ENCODE assay signal across 18 mouse cellular contexts in the genomic region with DNA sequence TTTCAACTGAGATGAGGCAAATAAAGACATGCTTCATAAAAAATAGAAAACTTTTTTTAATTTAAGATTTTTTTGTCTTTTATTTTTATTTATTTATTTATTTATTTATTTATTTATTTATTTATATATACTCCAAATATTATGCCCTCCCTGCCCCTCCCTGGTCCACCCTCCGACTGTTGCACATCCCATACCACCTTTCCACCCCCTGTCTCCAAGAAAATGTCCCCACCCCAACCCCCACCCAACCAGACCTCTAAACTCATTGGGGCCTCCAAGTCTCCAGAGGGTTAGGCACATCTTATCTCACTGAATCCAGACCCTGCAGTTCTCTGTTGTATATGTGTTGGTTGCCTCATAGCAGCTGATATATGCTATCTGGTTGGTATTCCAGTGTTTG.
"Had no signal": no experiment of that assay in that cellular context is flagged by ENCODE, and none has a peak within 500 bp of the region (broad histone marks: within the 10 kb centered on the region; RNA-seq: fewer than 3 reads in every experiment).

No protein-coding gene starts in this region.

- H3K27ac ChIP-seq: liver, embryonic 13.5 days; liver, embryonic 15.5 days; midbrain, embryonic 10.5 days; midbrain, embryonic 15.5 days; neural tube, embryonic 12.5 days had no signal

- ATAC-seq: midbrain, embryonic 15.5 days had no signal

- H3K9ac ChIP-seq: liver, embryonic 13.5 days; liver, embryonic 15.5 days; lung, embryonic 14.5 days; midbrain, embryonic 15.5 days; neural tube, embryonic 12.5 days had no signal

- H3K9me3 ChIP-seq: liver, embryonic 13.5 days; liver, embryonic 15.5 days; midbrain, embryonic 10.5 days; midbrain, embryonic 15.5 days; neural tube, embryonic 12.5 days had no signal

- H3K4me3 ChIP-seq: liver, embryonic 13.5 days; liver, embryonic 15.5 days; midbrain, embryonic 10.5 days; midbrain, embryonic 15.5 days; myocyte; neural tube, embryonic 12.5 days had no signal

- H3K27me3 ChIP-seq: liver, embryonic 13.5 days; liver, embryonic 15.5 days; midbrain, embryonic 15.5 days; neural tube, embryonic 12.5 days had no signal

- DNase-seq: liver, embryonic 13.5 days; lung, adult 18-20 months; lung, embryonic 14.5 days; lung, postnatal 10 days; lung, postnatal 4 days; retina, postnatal 1 day; right cerebral cortex, adult 18-20 months; right cerebral cortex, postnatal 25 days; right cerebral cortex, postnatal 4 days; spleen, adult 18-20 months; thymus, adult 18-20 months; thymus, postnatal 14 days; thymus, postnatal 36 days had no signal

- H3K4me2 ChIP-seq: liver, embryonic 13.5 days; liver, embryonic 15.5 days; lung, embryonic 14.5 days; midbrain, embryonic 15.5 days; neural tube, embryonic 12.5 days had no signal

- H3K4me1 ChIP-seq: liver, embryonic 13.5 days; liver, embryonic 15.5 days; midbrain, embryonic 10.5 days; midbrain, embryonic 15.5 days; neural tube, embryonic 12.5 days had no signal

- H3K36me3 ChIP-seq: liver, embryonic 13.5 days; liver, embryonic 15.5 days; midbrain, embryonic 10.5 days; midbrain, embryonic 15.5 days; neural tube, embryonic 12.5 days had no signal
